Mouse (Mus musculus) embryonic stem cell, embryonic (primary cell): ENCODE data around the gene Luzp2.

ENCODE experiments used
- CTCF ChIA-PET, 4 experiments: fragments of 300-600 bp in 2 of 4; fragments of 350-600 bp in 2 of 4; sonication (Branson Sonifier 250); formaldehyde crosslinking; loops; one replicate each; lab custom pipeline; 2022; ENCODE audit warnings: inconsistent platforms in 2 of 4; lab: Charles Lee
- POLR2A ChIA-PET, 4 experiments: fragments of 300-600 bp in 2 of 4; fragments of 350-600 bp in 2 of 4; sonication (Branson Sonifier 250); formaldehyde crosslinking; loops; one replicate each; lab custom pipeline; 2022; ENCODE audit warnings: antibody characterized with exemption in 4 of 4, inconsistent platforms in 1 of 4; lab: Charles Lee

Luzp2 gene

DNA sequence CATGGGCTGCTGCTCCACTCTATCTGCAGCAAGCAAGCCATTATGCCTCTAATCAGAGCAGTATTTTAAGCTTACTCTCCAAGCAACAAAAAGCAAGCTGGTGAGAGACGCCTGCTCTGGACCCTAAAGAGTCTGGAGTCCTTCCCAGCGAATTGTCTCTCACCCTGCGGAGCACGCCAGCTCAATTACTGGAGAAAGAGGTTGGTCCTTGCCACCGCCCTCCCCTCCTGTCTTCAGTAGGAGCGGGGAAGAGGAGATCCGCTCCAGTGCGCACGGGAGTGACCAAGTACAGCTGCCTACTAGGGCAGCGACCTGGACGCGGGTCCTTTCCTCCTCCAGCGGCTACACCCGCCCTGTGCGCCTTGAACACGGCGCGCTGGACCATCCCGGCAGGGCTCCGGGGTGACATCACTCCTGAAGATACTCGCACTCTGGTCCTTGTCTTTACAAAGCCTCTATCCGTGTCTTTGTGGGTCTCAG lies at the start of gene Luzp2:
Gene Luzp2, plus strand, starts transcription at position 127 of the 480 bp plus-strand sequence.
- ChIA-PET CTCF (interaction anchor here in 1 of 4 experiments (0.9 to 1.2 kb wide), 2 partner anchors 9 to 10 kb away, joined by 3 read pairs; no protein-coding TSS in a partner anchor), POLR2A (no interaction called here)

DNA sequence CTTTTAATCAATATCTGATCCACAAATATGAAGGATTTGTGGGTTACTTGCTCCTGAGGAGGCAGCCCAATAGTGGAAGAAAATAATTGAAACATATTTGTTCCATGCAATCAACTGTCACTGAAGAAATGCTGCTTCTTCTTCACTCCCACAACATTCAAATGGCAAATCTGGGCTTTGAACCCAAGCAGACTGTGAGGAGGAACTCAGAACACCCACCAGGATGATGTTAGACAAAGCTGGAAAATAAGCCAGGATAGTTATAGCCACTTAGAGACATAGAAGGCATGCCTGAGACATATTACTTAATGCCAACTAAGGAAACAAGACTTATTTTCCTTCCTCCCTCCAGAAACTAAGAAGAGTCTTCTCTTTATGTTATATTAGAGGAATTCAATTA lies 47.8 kb upstream of the Luzp2 start:
- POLR2A ChIA-PET = no interaction called here
- CTCF ChIA-PET = no interaction called here

- CTCF ChIA-PET = no interaction called here
- POLR2A ChIA-PET = no interaction called here
These were observed 16.7 kb upstream of the Luzp2 start for GRCm38 (mm10) chr7:54818606-54819005.

- POLR2A ChIA-PET = no interaction called here
- CTCF ChIA-PET = no interaction called here
These were observed 6.5 kb upstream of the Luzp2 start for GRCm38 (mm10) chr7:54828751-54829150.

GRCm38 (mm10) chr7:54835911-54836352 lies 634 bp downstream of the Luzp2 start:
- POLR2A ChIA-PET = no interaction called here
- CTCF ChIA-PET = interaction anchor here in 1 of 4 experiments (0.9 to 1.2 kb wide), 2 partner anchors 9 to 10 kb away, joined by 3 read pairs; no protein-coding TSS in a partner anchor

- ChIA-PET POLR2A (no interaction called here), CTCF (interaction anchor here in 1 of 4 experiments (1.2 kb wide), 1 partner anchor 10 kb away, joined by 3 read pairs; no protein-coding TSS in a partner anchor)
These were observed 1.1 kb downstream of the Luzp2 start for GRCm38 (mm10) chr7:54836437-54836836.

DNA sequence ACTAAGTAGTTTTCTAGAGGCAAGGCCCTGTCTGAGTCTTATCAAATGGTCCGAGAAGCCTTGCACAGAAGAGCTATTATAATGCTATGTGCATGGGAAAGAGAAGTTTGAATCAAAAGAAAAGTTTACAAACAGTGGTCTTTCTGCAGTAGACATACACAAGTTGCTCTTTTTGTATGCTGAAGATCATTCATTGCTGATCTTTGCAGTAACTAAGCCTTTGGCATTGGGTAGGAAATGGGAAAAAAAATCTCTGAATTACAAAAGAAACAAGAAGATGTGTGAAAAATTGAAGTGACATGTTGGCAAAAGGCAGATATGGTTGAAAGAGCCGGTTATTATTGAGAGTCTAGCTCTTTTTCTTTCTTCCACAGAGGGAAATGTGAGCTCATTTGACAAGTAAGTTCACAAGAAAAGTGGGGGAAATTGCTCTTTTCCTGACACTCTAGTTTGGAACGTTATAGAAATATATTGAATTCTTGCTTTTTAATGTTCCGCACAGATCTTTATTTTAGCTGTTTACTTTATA lies 7.6 kb downstream of the Luzp2 start:
- CTCF ChIA-PET = no interaction called here
- POLR2A ChIA-PET = interaction anchor here in 1 of 4 experiments (0.6 kb wide), 1 partner anchor 236 kb away, joined by 3 read pairs; no protein-coding TSS in a partner anchor

- ChIA-PET CTCF (interaction anchor here in 3 of 4 experiments (0.6 to 0.8 kb wide), 4 partner anchors 9 to 864 kb away, joined by 3 to 7 read pairs (median 3); partner anchors contain the start of gene Luzp2 (in 1 of the 3)), POLR2A (no interaction called here)
These were observed 10.8 kb downstream of the Luzp2 start for GRCm38 (mm10) chr7:54845875-54846691.

GRCm38 (mm10) chr7:54846692-54847020 lies 11.4 kb downstream of the Luzp2 start:
- CTCF ChIA-PET = no interaction called here
- POLR2A ChIA-PET = no interaction called here

GRCm38 (mm10) chr7:54852860-54853259 lies 17.6 kb downstream of the Luzp2 start:
- CTCF ChIA-PET = no interaction called here

DNA sequence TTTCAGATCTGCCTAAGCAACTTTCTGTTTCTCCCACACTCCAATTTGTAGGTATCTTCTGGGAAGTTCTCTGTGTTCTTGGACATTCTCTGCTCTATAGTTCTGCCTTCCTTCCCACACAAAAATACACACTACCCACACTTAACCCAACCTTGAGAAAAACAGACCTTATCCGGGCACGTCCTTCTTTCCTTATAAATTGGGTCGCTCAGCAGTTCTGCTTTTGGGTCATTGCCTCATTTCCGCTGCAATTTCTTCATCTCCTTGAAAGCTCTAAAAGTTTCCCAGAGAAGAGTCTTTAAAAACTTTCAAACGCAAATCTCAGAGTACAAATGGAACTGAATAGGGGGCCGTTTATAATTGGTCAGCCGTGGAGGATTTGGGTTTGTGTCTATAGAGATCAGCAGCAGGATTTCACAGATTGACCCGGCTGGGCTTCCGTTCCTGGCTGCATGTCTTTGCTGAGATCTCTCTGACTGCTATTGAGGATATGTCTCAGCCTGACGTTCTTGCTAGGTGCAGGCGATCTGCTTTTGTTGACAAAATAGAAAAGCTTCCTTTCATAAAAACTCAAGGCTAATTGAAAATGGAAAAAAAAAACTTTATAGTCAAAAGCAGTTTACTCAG lies 26.0 kb downstream of the Luzp2 start:
- POLR2A ChIA-PET = no interaction called here
- CTCF ChIA-PET = no interaction called here

More at GRCm38 (mm10) chr7:54852860-54853259, 17.6 kb downstream of the Luzp2 start:
- POLR2A ChIA-PET = no interaction called here

- ChIA-PET CTCF (no interaction called here), POLR2A (no interaction called here)
These were observed 43.8 kb downstream of the Luzp2 start for GRCm38 (mm10) chr7:54878928-54879644.

DNA sequence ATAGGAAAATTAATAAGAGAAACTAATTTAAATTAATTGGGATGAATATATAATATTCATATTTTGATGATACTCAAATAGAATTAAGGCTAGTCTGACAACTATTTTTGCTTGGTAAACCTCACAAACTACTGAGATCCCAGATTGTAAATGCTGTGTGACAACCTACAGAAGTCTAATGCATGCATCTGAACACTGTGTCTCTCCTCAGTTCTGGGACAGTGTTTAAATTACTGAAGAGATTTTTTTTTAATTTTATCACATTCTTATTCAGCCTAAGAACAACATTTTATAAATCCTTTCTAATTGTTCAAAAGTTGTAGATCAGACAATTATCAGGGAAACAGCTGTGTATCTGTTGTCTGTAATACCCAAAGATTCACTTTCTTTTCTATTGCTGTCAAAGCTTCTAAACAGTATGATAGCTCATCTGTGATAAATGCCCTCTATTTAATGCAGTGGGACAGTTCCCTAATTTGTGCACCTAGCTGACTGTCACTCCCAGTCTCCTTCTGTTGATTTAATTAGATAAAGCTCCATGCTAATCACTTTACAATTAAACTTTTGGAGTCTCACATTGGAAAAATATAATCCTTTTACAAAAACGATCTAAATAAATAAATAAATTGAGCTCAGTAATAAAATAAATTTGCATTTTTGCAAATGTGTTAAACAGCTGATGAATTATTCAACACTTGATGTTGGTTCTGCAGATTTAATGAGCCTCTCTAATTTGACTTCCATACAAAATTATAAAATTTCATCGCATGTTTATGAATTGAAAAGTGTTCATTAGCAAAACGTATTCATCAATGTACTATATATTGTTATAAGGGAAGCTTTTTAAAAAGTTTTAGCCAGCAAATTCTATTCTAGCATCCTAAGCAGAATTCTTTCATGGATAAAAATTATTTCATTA lies 58.7 kb downstream of the Luzp2 start:
- POLR2A ChIA-PET = no interaction called here
- CTCF ChIA-PET = no interaction called here

- CTCF ChIA-PET = no interaction called here
- POLR2A ChIA-PET = no interaction called here
These were observed 63.3 kb downstream of the Luzp2 start for GRCm38 (mm10) chr7:54898589-54898988.

DNA sequence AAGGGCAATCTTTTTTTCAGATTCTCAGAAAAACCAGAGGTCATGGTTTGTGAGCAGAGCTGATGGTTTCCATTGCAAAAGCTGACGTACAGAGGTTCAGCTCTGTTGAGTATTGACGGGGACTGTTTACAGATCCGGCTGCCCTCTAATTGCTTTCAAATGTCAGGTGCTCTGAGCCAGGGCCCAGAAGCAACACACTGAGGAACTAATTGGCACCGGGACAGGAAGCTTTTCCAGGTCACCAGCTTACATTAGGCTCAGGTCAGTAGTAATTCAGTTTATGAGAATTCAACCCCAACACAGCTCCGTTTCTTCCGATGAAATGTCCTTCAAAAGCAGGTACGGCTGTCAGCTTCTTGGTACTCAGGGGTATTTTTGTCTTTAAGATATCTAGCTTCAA lies 74.7 kb downstream of the Luzp2 start:
- ChIA-PET CTCF (no interaction called here), POLR2A (no interaction called here)

DNA sequence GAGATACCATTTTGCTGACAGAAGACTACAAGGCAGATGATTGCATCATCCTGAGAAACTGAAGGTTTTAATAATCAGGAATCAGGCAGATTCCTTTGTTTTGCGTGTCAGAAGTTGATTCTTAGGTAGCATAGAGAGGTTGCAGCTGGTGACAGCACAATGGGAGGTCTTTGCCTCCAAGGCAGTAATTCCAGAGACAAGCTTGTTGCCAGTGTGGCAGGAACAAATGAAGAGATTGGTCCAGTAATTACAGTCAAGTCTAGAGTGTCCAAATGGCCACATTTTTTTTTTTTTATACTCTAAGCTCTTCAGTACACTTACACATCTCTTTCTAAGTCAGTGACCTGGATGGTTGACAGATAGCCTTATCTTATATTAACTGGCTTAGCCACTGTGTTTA lies 78.7 kb downstream of the Luzp2 start:
- ChIA-PET POLR2A (no interaction called here), CTCF (no interaction called here)

- ChIA-PET CTCF (no interaction called here), POLR2A (no interaction called here)
These were observed 86.7 kb downstream of the Luzp2 start for GRCm38 (mm10) chr7:54921991-54922390.

DNA sequence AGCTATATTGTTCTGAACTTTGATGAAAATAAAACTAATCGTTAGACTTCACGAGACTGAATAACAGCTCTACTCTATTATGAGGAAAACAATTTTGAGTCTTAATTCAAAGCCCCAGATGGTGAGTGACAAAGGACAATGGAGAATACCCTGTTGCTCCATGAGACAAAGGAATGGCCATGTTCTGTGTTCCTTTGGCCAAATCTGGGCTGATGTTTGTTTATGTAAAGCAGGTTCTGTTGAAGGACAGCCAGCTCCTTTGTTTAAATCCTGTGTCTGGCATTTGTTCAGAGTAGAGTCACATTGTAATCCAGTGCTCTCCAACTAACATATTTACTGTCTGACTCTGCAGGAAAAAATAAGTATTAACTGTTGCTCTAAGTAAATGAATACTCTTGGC lies 121.5 kb downstream of the Luzp2 start:
- ChIA-PET CTCF (no interaction called here), POLR2A (no interaction called here)

DNA sequence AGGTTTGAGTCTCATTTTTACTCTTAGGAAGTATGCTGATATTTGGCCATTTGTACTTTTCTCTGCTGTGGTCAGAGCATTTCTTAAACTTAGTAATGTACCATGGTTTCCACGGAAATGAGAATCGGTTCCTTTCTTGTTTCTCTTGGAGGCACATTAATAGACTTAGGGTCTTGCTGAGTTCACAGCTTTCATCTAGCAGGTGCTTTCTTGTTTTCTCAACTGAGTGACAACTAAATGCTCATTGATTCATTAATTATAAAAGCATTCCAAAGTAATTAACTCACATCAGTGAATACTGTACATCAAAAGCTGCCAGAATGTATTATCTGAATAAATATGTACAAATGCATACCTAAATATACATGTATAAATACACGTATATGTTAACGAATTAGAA lies 127.4 kb downstream of the Luzp2 start:
- CTCF ChIA-PET = no interaction called here
- POLR2A ChIA-PET = no interaction called here
